Mouse (Mus musculus): ENCODE data around the gene Ctxn2. TPM values are rescaled to one million over a fixed set of nuclear protein-coding genes. Genes with fewer than 3 reads are reported as not detected.

Ctxn2 gene
- polyA plus RNA-seq, 1 experiment, result not detected

GRCm38 (mm10) chr2:125178225-125178798 is 41.8 kb downstream of the Ctxn2 start:
- H3K4me3 ChIP-seq (ENCODE audit: insufficient read depth, low read depth, low read length), result no peak overlapping the region
- WGBS, result 90% methylated on average over 7 of the region's 7 CpGs
- TF ChIP-seq CTCF (IDR thresholded peaks at IDR 0.05; ENCODE audit: insufficient read depth, low read depth, low read length) (no peak), POLR2A (IDR thresholded peaks at IDR 0.05; ENCODE audit: insufficient read depth, low read depth, low read length) (no peak)
- no peak overlapping the region for H3K27ac ChIP-seq (ENCODE audit: insufficient read depth, low read depth, low read length)
- H3K4me1 ChIP-seq (ENCODE audit: control insufficient read depth, insufficient read depth, low read length), result 0 out of 2 replicates have a peak, but pooled peaks cover 2% of the 10 kb centered on the region

DNA sequence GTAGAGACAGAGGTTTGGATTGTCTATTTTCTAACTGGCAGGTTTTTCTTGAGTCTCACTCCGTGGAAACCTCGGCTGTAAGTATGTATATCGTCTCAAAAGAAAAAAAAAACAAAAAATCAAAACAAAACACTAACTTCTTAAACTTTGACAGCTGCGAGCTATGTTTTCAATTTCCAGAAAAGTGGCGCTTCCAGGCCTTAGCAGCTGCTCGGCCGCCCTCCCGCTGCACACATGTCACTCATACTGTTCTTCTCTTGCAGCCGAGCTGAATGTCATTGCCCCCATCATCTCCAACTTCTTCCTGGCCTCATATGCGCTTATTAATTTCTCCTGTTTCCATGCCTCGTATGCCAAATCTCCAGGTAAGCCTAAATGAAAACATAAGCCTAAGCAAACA is 51.4 kb downstream of the Ctxn2 start:
- no peak for TF ChIP-seq POLR2A (IDR thresholded peaks at IDR 0.05; ENCODE audit: insufficient read depth, low read depth, low read length)
- TF ChIP-seq CTCF (IDR thresholded peaks at IDR 0.05; ENCODE audit: insufficient read depth, low read depth, low read length), result no peak
- Histone ChIP-seq H3K4me3 (ENCODE audit: insufficient read depth, low read depth, low read length) (no peak overlapping the region), H3K4me1 (ENCODE audit: control insufficient read depth, insufficient read depth, low read length) (0 out of 2 replicates have a peak, but pooled peaks cover under 1% of the 10 kb centered on the region), H3K27ac (ENCODE audit: insufficient read depth, low read depth, low read length) (no peak overlapping the region)
- WGBS, result 92% methylated on average over 11 of the region's 11 CpGs

GRCm38 (mm10) chr2:125189197-125189596 is 52.7 kb downstream of the Ctxn2 start:
- TF ChIP-seq POLR2A (IDR thresholded peaks at IDR 0.05; ENCODE audit: insufficient read depth, low read depth, low read length) (no peak), CTCF (IDR thresholded peaks at IDR 0.05; ENCODE audit: insufficient read depth, low read depth, low read length) (0 out of 2 replicates have a peak, but pooled peaks have one; percentile 29)
- no peak overlapping the region for H3K27ac ChIP-seq (ENCODE audit: insufficient read depth, low read depth, low read length)
- H3K4me3 ChIP-seq (ENCODE audit: insufficient read depth, low read depth, low read length), result no peak overlapping the region
- no peaks in the 10 kb centered on the region for H3K4me1 ChIP-seq (ENCODE audit: control insufficient read depth, insufficient read depth, low read length)
- WGBS, result 1% methylated on average over 2 of the region's 2 CpGs

- H3K4me3 ChIP-seq (ENCODE audit: insufficient read depth, low read depth, low read length), result no peak overlapping the region
- no peak overlapping the region for H3K27ac ChIP-seq (ENCODE audit: insufficient read depth, low read depth, low read length)
- H3K4me1 ChIP-seq (ENCODE audit: control insufficient read depth, insufficient read depth, low read length), result no peaks in the 10 kb centered on the region
- TF ChIP-seq POLR2A (IDR thresholded peaks at IDR 0.05; ENCODE audit: insufficient read depth, low read depth, low read length) (no peak), CTCF (IDR thresholded peaks at IDR 0.05; ENCODE audit: insufficient read depth, low read depth, low read length) (no peak)
Measured at GRCm38 (mm10) chr2:125192905-125193304, 56.4 kb downstream of the Ctxn2 start.

GRCm38 (mm10) chr2:125196771-125197170 is 60.3 kb downstream of the Ctxn2 start:
- Histone ChIP-seq H3K4me3 (ENCODE audit: insufficient read depth, low read depth, low read length) (no peak overlapping the region), H3K4me1 (ENCODE audit: control insufficient read depth, insufficient read depth, low read length) (no peaks in the 10 kb centered on the region), H3K27ac (ENCODE audit: insufficient read depth, low read depth, low read length) (no peak overlapping the region)
- 45% methylated on average over 7 of the region's 7 CpGs for WGBS
- no peak for TF ChIP-seq CTCF (IDR thresholded peaks at IDR 0.05; ENCODE audit: insufficient read depth, low read depth, low read length)
- no peak for TF ChIP-seq POLR2A (IDR thresholded peaks at IDR 0.05; ENCODE audit: insufficient read depth, low read depth, low read length)

Other genes starting within 250 kb of the Ctxn2 start
- not detected in 2 replicates for gene Slc24a5, start 68.6 kb upstream of the Ctxn2 start, polyA plus RNA-seq (2012; ENCODE audit: insufficient read depth, insufficient read length, low replicate concordance, missing spikeins)
- gene Myef2, start 13.0 kb upstream of the Ctxn2 start, polyA plus RNA-seq (2012; ENCODE audit: insufficient read depth, insufficient read length, low replicate concordance, missing spikeins), result 262 TPM in 1 of 2 replicates, not detected in the other
- not detected in 2 replicates for gene Slc12a1, start 15.8 kb downstream of the Ctxn2 start, polyA plus RNA-seq (2012; ENCODE audit: insufficient read depth, insufficient read length, low replicate concordance, missing spikeins)
- gene Dut, start 110.5 kb downstream of the Ctxn2 start, polyA plus RNA-seq (2012; ENCODE audit: insufficient read depth, insufficient read length, low replicate concordance, missing spikeins), result not detected in 2 replicates

All from olfactory bulb, adult 2 months (tissue).